Mouse (Mus musculus): Measurements from ENCODE around the gene Fgfrl1.

DNA sequence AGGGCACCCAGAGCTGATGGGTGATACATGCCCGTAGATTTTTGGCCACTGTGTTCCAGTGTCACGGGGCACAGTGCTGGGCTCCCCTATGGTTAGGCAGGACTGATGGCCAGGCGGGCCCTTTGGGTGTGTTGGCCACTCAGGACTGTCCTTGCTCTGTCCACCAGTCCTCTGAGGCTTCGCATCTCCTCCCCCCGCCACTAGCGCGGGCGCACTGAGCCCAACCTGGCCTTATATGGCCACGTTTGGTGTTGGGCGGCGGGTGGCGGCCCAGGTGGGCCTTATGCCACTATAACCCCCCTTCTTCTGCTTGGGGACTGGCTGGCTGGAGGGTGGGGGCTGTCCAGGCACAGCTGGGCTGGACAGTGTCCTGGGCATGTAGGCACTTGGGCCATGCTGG lies 3.7 kb downstream of the Fgfrl1 start:
- TF ChIP-seq CTCF (IDR thresholded peaks at IDR 0.05) (no peak), EP300 (IDR thresholded peaks at IDR 0.05) (no peak)

Data from lung, postnatal 0 days (tissue).